Mouse (Mus musculus) kidney, adult 8-10 months (tissue): ENCODE data around the gene Qsox1.

Experiments used
- DNase-seq, 2 experiments: peaks; one replicate each; pipeline ENCODE4 v3.0.0; 2022

Qsox1 gene

GRCm38 (mm10) chr1:155812581-155813499, at the start of gene Qsox1:
Gene Qsox1 (minus strand): TSS chr1:155812889.
- peak; percentile 77 to 86 for DNase-seq

- DNase-seq = peak; percentile 8 to 20
Measured at GRCm38 (mm10) chr1:155854926-155855702, 42.4 kb upstream of the Qsox1 start.

- DNase-seq = no peak
Measured at GRCm38 (mm10) chr1:155853009-155853408, 40.3 kb upstream of the Qsox1 start.

GRCm38 (mm10) chr1:155844235-155844634, 31.5 kb upstream of the Qsox1 start:
- no peak for DNase-seq

GRCm38 (mm10) chr1:155843538-155843937, 30.8 kb upstream of the Qsox1 start:
- peak in 1 of 2 experiments; percentile 20 for DNase-seq

GRCm38 (mm10) chr1:155835667-155836066, 23.0 kb upstream of the Qsox1 start:
- no peak for DNase-seq

GRCm38 (mm10) chr1:155833610-155834009, 20.9 kb upstream of the Qsox1 start:
- no peak for DNase-seq

GRCm38 (mm10) chr1:155831958-155832357, 19.3 kb upstream of the Qsox1 start:
- DNase-seq = no peak

- DNase-seq = no peak
Measured at GRCm38 (mm10) chr1:155830861-155831260, 18.2 kb upstream of the Qsox1 start.

GRCm38 (mm10) chr1:155827703-155828295, 15.1 kb upstream of the Qsox1 start:
- DNase-seq = no peak

- DNase-seq = peak; percentile 9 to 15
Measured at GRCm38 (mm10) chr1:155826803-155827395, 14.2 kb upstream of the Qsox1 start.

- DNase-seq = no peak
Measured at GRCm38 (mm10) chr1:155825940-155826716, 13.4 kb upstream of the Qsox1 start.

- no peak for DNase-seq
Measured at GRCm38 (mm10) chr1:155820646-155821045, 8.0 kb upstream of the Qsox1 start.

GRCm38 (mm10) chr1:155816167-155816566, 3.5 kb upstream of the Qsox1 start:
- DNase-seq = no peak

- DNase-seq = no peak
Measured at GRCm38 (mm10) chr1:155811995-155812580, 601 bp downstream of the Qsox1 start.

GRCm38 (mm10) chr1:155810616-155811015, 2.1 kb downstream of the Qsox1 start:
- DNase-seq = no peak

- no peak for DNase-seq
Measured at GRCm38 (mm10) chr1:155809706-155810442, 2.8 kb downstream of the Qsox1 start.

GRCm38 (mm10) chr1:155808261-155808660, 4.4 kb downstream of the Qsox1 start:
- DNase-seq = no peak

GRCm38 (mm10) chr1:155805607-155806006, 7.1 kb downstream of the Qsox1 start:
- peak in 1 of 2 experiments; percentile 17 for DNase-seq

- no peak for DNase-seq
Measured at GRCm38 (mm10) chr1:155801014-155801991, 11.4 kb downstream of the Qsox1 start.
